Mouse (Mus musculus): ENCODE data around the gene Trio.

GRCm38 (mm10) chr15:27693235-27693634 is 332.4 kb downstream of the Trio start:
- no peak for TF ChIP-seq USF1 (IDR thresholded peaks at IDR 0.05; ENCODE audit: low read depth)
- no peak for TF ChIP-seq REST (IDR thresholded peaks at IDR 0.05; ENCODE audit: insufficient read depth, insufficient read length)
- TF ChIP-seq TCF12 (IDR thresholded peaks at IDR 0.05; ENCODE audit: insufficient read depth, poor library complexity, severe bottlenecking), result no peak
- TF ChIP-seq POLR2A (IDR thresholded peaks at IDR 0.05; ENCODE audit: insufficient read length, low read depth), result no peak
- no peak for TF ChIP-seq POLR2AphosphoS2 (IDR thresholded peaks at IDR 0.05; ENCODE audit: insufficient read length, low read depth)

Data from myocyte (in vitro differentiated cells).